Mouse (Mus musculus) lung, postnatal 14 days (tissue): ENCODE results near the gene Mup5.
A peak's percentile ranks its signal among the peaks of the same experiment; 100 is the strongest.
"Not testable (repeated sequence)": the region's sequence is repeated elsewhere in the genome, so short reads cannot be mapped to it uniquely, and the experiment has no call there.

ENCODE experiments used
- DNase-seq: peaks from one replicate; pipeline ENCODE4 v3.0.0; 2021

Gene Mup5

DNA sequence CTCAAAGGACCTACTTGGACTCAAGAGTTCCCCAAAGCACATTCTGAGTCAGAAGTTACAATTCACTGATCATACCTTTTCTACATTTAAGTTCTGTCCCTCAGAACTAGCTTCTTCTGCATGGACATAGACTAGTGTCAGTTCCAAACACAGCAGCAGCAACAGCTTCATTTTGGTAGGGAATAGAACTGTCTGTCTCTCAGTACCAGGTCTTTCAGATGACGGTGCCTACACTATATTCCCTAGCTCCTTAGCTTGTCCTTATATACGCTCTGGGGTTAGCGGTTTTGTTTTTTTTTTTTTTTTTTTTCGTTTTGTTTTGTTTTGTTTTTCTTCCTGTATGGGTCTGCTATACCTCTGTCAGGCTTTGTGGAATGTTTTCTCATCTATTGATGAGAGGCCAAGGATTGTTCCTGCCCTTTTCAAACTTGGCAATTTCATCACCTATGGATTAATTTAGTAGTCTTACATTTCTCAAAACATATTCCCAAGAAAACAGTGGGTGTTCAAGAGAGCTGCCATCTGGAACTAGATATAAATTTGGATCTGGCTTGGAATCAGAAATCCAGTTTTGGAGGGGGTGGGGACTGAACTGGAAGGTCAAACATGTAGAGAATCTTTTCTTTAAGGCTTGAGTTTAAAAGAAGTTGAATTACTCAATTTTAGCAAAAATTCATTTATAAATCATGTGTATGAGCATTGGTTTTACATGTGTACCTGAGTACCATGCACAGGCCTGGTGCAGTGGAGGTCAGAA lies at the start of gene Mup5:
Mup5 (minus strand) TSS at position 282 of the 757 bp plus-strand sequence.
- DNase-seq = no peak

DNA sequence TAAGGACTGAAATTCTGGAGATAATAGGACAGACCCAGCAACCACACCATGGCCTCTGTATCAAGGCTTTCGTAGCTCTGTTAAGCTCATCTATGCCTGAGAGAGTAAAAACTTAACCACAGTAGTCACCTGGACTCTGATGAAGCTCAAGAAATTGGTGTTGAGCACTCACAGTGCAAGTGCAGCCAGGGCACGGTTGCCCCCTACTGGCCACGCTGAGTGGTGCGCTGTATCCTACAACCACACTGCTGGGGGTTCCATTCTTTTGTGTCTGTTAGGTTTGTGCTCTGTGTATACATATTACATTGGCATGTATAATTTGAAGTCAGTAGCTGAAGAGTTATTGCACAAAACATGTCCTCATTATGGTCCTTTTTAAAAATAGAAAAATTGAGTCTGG lies 23.1 kb upstream of the Mup5 start:
- DNase-seq = peak; percentile 7

DNA sequence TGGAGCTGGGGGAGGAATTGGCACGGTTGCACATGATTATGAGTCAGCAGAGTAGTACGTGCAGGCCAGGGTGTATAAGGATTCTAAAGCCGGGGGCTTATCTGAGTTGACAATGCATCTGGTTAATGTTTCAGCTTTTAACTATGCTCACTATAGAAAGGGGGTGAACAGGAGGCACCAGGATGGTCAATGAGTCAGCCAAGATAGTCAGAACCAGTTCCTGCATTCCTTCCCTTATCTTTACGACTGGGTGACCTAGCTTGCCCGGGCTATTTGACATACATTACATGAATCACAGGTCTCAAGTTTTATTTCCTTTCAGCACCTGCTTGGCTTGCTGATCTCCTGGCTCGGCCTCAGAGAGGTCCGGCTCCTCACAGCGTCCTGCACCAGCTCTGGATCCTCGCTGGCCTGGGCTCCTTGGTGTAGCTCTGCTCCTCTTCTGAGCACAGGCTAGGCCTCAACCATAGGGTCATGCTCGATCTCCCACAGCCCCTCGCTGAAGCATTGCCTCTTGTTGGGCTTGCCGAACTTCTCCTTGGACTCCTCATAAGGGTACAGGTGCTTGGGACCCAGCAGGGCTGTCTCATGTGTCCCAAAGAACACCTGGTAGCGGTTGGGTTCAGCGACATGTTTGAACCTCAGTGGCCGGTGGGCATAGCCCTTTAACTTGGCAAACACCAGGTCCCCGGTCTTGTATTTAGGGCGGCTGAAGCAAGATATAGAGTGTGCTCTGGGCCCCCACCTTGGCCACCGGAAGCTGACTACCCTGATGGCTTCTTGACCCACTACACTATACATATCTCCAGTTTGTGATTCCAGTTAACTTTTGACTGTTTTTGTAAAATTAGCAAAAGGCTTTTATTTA lies 21.0 kb upstream of the Mup5 start:
- DNase-seq = no peak

DNA sequence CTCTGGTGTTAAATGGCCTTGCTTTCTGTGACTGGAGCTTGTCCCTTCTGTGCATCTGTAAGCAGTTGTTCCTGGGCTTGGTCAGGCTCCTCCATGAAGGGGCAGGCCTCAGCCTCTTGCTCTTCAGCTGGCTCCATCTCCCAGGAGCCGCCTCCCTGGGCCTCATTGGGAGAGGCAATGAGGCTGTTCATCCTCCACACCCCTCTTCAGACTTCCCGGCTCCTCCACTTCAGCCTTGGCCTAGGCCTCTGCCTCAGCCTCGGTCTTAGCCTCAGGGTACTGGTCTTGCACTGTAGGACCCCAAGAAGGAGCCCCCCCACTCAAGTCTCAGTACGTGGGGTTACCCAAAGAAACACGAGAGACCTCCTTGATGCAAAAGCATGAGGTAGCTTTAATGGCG lies 20.3 kb upstream of the Mup5 start:
- no peak for DNase-seq

DNA sequence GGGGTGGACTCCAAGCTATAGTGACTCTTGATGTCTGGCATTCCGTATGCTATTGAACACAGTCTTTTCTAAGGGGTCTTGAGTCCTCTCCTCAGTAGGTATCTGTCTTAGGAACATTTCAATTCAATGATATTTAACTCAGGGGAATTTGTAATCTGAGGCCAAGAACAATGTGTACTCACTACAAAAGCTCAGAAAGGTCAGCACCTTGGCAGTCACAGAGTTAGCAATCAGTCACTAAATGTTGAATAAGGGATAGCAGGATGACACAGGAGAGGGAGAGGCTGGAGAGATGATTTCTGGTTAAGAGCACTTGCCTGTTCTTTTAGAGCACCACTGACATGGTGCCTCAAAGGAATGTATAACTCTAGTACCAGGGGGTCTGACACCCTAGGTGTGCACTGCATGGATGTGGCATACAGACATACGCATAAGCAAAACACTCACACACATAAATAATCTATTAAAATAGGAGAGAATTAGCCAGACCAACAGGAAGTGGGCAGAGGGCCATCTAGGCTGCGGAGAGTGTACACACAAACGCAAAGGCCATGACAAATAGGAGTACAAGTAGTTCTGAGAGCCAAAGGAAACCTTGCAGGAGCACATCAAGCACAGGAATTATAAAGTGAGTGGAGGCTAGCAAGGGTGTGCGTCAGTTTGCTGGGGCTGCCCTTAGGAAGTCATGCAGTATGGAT lies 9.9 kb upstream of the Mup5 start:
- DNase-seq = no peak

DNA sequence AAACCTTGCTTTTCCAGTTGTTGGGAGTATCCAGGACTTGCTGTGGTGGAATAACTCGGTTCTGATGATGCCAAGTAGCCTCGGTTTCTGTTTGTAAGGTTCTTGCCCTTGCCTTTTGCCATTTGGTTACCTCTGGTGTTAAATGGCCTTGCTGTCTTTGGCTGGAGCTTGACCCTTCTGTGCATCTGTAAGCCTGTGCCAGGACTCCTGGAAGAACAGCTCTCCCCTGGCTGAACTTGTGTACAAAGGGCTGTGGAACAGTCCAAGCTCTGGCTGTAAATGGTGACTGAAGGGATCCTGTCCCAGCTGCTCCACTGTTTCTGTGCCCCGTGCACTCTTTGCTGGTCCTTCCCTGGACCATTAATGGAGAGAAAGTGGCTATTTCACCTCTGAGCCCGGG lies 5.8 kb downstream of the Mup5 start:
- no peak for DNase-seq

DNA sequence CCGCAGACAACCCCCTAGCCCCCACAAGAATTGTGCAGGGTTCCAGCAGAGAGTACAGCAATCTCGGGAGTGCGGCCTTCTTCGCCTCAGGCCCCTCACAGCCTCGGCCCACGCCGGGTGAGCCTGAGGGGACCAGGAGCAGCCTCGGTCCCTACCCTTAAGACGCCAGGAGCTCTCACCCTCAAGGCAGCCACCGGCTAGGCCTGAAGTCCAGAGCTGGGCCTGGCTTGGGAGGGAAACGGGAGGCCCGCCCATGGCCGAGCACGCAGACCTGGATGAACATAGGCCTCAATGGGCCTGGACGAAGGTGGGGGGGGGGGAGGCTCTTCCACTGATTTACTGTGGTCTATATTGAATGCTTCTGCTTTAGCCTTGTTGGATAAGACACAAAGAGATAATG lies 11.8 kb downstream of the Mup5 start:
- DNase-seq = no peak

DNA sequence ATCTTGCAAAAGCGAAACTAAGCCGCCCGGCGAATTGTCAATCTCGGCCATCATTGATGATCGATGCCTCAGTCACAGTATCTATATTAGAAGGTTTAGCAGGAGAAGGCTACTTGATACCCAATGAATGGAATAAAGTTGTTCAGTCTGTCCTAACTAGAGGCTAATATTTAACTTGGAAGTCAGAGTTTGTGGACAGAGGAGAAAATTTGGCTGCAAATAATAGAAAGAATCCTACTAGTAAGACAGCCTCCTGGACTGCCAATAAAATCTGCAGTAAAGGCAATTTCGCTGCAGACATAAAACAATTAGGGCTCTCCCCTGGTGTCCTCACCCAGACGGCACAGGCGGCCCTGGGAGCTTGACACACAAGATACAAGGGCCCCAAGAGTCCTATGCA lies 12.5 kb downstream of the Mup5 start:
- not testable (repeated sequence) for DNase-seq

DNA sequence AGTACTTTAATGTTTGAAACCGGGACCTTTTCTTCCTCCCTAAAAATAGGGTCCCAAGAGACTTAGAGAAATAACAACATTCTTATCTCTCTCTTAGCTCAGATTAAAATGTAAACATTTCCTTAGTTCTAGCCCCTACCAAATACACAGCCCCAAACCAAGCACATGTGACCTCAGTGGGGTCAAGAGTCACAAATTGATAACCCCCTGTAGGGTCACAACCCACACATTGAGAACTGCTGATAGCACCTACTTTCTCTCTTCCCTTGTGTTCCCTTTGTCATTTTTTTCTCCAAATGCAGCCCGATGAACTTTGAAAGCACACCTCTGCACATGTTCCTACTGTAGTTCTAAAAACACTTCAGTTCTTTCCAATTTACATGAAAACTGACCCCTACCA lies 19.4 kb downstream of the Mup5 start:
- no peak for DNase-seq

DNA sequence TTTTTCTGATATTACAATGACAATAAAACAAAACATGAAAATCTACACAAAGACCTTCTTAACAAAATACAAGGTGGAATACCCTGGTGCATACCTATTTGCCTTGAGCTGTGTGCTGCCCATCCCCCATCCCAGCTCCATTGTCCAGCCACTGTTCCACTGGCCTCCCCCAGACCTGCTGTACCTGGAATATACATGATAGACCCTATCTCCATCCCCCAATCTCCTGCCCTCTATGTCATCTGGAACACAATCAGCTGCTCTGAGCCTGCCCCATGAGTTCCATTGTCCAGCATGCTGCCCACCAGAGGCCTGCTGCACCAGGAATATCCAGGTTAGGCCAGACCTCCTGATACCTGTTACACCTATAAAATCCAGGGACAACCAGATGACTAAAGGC lies 21.6 kb downstream of the Mup5 start:
- DNase-seq = no peak

DNA sequence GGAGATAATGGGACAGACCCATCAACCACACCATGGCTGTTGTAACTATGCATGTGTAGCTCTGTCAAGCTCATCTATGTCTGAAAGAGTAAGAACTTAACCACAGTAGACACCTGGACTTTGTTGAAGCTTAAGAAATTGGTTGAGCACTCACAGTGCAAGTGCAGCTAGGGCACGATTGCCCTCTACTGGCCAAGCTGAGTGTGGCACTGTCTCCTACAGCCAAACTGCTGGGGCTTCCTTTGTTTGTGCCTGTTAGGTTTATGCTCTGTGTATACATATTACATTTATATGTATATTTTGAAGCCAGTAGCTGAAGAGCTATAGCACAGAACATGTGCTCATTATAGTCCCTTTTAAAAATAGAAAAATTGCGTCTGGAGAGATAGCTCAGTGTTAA lies 23.8 kb downstream of the Mup5 start:
- DNase-seq = not testable (repeated sequence)

DNA sequence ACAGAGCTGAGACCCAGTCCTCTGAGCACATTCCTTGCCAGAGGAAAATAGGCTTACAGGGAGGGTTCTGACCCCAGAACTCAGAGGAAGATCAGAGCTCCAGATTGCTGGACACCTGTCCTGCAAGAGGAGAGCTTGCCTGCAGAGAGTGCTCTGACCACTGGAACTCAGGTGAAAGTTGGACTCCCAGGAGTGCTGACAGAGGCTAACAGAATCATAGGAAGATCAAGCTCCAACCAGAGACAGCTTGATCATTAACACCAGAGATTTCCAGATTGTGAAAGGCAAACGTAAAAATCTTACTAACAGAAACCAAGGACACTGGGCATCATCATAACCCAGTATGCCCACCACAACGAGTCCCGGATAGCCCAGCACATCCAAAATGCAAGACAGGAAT lies 26.1 kb downstream of the Mup5 start:
- DNase-seq = not testable (repeated sequence)

DNA sequence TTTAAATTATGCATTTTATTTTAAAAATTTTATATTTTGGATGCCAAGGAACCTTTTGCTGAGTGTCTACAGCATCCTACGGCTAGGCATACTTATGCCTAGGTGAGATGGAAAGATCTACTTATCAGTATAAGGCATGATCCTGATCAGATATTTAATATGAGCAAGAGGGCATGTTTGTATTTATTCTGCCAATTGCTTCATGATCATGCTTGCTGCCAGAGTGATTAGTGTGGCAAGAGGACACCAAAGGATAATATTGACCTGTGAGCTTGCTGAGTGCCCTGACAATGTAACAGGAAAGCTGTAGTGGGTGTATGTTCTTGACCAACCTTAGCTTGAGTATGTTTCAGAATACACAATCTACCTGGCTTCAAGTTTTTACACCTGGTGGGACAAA lies 45.3 kb downstream of the Mup5 start:
- not testable (repeated sequence) for DNase-seq

DNA sequence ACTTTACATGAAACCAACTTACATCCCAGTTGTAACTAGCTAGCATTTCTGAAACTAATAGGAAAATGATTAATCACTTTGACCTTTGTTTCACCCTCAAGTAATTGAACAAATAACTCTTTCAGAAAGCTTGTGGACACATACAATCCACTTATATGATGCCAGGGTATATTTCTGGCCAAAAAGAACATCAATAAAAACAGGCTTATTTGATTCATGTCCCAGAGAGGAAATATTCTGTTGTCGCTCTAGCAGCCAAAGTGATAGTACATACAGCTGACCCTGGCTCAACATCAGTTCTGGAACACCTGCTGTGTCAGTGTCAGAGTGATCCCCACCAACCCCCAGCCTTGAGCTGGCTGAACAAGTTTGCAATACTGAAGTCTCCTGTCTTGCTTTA lies 50.8 kb downstream of the Mup5 start:
- DNase-seq = not testable (repeated sequence)

DNA sequence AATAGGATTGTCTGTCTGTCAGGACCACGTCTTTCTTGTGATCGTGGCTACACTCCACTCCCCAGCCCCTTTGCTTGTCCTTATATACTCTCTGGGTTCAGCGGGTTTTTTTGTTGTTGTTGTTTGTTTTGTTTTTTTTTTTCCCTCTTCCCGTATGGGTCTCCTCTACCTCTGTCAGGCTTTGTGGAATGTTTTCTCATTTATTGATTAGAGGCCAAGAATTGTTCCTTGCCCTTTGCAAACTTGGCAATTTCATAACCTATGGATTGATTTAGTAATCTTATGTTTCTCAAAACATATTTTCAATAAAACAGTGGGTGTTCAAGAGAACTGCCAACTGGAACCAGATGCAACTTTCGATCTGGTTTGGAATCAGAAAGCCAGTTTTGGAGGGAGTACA lies 52.9 kb downstream of the Mup5 start, which contains the start of gene Mup19:
Mup19 (minus strand) TSS at position 101 of the 400 bp plus-strand sequence.
- not testable (repeated sequence) for DNase-seq
